Mouse (Mus musculus): ENCODE measurements around the gene Neurog2.

Gene Neurog2

GRCm38 (mm10) chr3:127642211-127642610, 9.3 kb downstream of the Neurog2 start:
- no peak for DNase-seq (ENCODE audit: extremely low read depth, low read depth, low spot score)

DNA sequence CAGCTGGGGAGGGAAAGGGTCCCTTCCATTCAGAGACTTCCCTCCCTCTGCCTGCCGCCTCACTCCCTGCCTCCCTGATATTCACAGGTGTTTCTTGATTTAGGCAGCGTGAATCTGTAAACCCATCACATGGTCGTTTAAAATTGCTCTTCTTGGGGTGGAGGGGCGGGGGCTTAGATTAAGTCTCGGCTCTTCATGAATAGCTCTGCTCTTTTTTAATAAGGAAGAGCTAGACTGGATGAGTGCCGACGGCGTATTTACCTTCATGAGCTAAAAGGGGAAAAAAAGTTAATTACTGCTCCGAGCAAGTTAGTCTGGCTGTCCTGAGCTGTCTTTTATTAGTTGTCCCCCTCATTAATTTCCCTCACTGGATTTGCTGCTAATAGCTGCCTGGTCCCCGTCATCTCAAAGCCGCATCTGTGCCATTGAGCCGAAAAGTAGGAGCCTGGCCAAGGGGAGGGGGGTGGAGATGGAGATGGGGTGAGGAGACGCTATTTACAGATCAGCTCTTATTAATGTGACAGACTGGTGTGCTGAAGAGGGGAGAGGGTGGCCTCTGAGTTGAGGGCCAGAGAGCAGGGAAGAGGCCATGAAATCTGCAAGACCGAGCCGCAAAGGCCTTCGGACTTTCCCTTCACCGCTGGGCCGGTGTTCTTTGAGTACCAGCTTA, 13.4 kb downstream of the Neurog2 start:
- DNase-seq (ENCODE audit: extremely low read depth, low read depth, low spot score): no peak

GRCm38 (mm10) chr3:127651742-127652653, 19.1 kb downstream of the Neurog2 start:
- DNase-seq (ENCODE audit: extremely low read depth, low read depth, low spot score): no peak

GRCm38 (mm10) chr3:127660712-127661111, 27.8 kb downstream of the Neurog2 start:
- no peak for DNase-seq (ENCODE audit: extremely low read depth, low read depth, low spot score)

DNA sequence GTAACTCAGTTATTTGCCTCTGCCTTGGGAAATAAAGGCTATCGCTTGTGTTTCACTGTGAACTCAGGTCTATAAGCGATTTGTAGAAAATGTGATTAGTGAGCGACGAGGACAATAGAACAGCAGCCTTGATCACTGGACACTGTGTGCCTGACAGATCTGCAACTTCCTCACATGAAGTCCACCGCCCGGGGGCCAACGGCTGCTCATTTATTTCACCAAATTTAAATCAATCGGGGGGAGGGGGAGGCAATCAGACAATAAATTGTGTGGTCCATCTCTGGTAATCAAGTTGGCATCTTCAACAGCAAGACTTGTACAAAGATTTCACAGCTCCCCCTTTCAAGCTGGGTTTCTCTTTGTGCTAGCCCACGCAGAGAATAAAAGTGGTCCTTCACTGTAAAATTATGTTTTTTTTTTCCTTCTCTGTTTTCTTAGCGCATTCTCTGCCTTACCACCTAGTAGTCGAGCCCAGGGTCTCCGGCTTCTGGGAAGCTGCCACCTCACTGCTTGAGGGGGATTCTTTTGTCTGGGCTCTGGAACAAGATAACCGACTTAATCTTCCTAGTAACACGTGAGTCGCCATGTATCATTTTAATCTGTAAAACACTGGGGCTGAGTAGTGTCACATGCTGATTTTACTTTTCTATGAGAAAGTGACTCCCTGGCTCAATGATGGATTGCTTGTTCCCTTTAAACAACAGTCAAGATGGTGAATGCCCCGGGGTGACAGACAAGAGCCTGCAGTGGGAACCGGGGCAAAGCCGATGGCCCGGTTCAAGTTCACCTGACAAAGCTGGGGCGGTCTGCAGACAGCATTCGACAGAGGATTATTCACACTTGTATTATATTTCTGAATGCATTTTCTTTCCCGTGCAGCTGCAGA, 29.0 kb downstream of the Neurog2 start:
- DNase-seq (ENCODE audit: extremely low read depth, low read depth, low spot score): no peak

DNA sequence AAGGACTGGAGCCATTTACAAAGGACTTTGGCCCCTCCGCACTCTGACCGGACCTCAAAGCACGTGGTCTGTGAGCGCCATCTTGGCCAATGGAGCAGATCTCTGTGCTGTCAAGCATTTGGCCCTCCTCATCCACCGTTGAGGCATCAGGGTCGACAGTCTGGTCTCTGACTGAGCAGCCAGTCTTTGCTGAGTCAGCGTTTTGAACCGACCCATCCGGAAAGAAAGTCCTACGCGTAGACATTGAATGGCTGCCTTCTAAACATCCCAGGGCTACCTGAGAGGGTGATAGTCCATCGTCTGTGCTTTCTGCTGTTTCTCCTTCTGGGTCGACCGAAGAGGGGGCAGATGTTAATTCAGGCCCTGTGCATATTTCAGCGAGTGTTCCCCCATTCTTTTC, 46.8 kb downstream of the Neurog2 start:
- no peak for DNase-seq (ENCODE audit: extremely low read depth, low read depth, low spot score)

All from fat pad, adult 2 months (tissue).